Mouse (Mus musculus) kidney, postnatal 4 days (tissue): ENCODE measurements at regions not wholly inside any gene's neighbourhood (a gene's known extent, or its start where the extent isn't known, plus 50 kb on each side); places are given as distances from the start of the nearest gene placed in this dataset.
A peak's percentile ranks its signal among the peaks of the same experiment; 100 is the strongest.

ENCODE experiments used
- DNase-seq, 2 experiments: peaks; one replicate each; pipeline ENCODE4 v3.0.0; 2021; ENCODE audit warnings: mixed read lengths in 2 of 2

GRCm38 (mm10) chr13:116243272-116243784, 66.2 kb downstream of the Isl1 start:
- DNase-seq = no peak

GRCm38 (mm10) chr13:116215101-116215500, 94.4 kb downstream of the Isl1 start:
- no peak for DNase-seq

GRCm38 (mm10) chr13:116213843-116214829, 95.4 kb downstream of the Isl1 start:
- no peak for DNase-seq

DNA sequence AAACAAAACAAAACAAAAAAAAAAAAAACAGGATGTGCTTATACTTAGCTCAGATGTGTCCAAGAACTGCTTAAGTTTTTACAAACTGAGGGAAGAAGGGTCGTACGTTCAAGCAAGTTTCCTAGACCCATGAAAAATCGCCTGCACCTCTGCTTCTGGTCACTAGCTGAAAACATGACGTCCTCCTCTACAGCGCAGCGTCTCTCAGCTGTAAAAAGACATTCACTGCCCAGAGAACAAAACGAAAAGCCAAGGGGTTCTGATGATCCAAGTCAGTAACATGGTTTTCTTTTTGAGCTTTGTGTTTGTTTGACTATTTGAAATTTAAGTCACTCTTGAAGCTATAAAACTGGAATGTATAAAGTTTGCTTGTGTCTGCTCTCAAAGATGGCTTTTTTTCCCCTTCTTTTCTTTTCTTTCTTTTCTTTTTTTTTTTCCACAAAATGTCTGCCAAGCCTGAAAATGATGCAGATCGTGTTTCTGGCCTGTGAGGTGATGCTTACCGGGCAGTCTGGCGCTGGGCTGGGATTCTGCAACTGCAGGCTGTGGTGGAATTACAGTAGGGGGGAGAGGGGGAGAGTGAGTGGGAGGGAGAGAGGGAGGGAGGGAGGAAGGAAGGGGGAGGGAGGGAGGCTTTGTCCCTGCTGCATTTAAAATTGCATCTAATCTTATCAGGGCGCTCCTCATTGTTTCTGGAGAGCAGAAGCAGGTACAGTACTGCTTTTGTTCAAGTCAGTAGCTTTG, 108.1 kb downstream of the Isl1 start:
- peak; percentile 14 to 45 for DNase-seq

DNA sequence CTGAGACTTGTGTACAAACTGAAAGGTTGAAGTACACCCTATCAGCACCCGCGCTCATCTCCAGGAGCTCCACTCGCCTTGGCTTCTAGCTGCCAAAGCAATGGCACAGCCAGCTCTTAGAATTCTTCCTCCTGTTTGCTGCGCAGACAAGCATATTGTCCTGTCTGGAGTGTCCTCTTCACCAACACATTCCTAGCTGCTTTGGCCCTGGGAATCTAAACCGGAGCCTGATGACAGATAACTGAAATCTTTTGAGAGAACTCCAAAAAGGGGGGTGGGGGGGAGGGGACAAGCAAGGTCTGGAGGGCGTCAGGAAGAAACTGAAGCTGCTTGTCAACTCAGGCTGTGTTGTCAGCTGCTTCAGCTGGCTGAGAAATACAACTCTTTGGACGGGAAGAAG, 122.4 kb downstream of the Isl1 start:
- DNase-seq = no peak

GRCm38 (mm10) chr13:116177781-116178180, 131.7 kb downstream of the Isl1 start:
- no peak for DNase-seq

DNA sequence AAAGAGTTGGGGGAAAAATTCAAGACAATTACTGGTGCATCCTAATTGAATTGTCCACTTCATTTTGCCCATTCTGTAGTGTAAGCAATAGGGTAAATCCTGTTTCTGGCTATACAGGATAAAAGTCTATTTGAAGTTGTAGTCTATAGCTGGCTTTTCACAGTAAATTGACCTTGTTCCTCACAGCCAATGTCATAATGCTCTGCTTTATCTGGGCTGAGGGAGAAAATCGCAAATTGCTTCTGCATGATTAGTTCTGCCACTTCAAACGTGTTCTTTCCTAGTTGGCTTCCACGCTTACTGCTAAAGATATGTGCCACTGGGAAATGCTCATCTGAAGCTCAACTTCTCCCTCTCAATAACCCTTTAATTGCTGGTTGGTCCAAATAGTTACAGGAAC, 134.5 kb downstream of the Isl1 start:
- DNase-seq = no peak

GRCm38 (mm10) chr13:116173866-116174265, 135.6 kb downstream of the Isl1 start:
- no peak for DNase-seq

- no peak for DNase-seq
These were observed 166.5 kb downstream of the Isl1 start for GRCm38 (mm10) chr13:116143022-116143421.

DNA sequence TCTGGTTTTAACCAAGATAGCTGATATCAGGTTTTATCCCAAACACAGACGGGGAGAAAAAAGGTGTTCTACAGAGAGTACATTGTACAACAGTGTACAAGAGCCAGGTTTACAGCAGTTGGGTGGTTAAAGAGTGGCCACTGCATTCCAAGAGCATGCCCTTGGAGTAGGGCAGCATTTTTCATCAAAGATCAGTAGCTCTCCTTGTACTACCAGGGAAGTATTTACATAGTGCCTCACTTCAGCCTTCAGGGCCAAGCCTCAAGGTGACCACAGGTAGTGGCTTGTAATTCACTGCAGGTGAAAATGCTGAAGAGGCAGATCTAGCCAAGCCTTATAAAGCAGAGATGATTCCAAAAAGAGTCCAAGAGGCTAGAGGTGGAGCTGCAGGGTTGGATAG, 190.8 kb downstream of the Isl1 start:
- DNase-seq = no peak

GRCm38 (mm10) chr13:116111032-116111808, 198.3 kb downstream of the Isl1 start:
- DNase-seq = no peak

- no peak for DNase-seq
These were observed 198.9 kb downstream of the Isl1 start for GRCm38 (mm10) chr13:116110578-116110977.

- DNase-seq = no peak
These were observed 221.8 kb downstream of the Isl1 start for GRCm38 (mm10) chr13:116087541-116088308.

DNA sequence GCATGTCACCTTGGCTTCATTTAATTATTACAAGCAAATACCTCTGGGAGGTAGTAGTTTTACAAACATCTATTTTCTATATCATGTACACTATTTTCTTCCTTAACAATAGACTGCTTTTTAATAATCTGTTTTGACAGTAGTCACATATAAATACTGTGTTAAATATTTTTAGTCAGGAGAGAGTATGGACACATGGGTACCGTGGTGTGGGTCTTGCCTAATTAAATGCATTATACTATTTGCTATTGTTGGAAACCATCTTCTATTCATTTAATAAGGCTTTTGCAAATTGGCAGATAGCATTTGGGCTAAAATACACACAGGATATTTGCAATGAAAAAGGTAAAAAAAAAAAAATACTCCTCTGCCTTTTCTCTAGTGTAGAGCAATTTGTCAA, 222.3 kb downstream of the Isl1 start:
- DNase-seq = no peak

DNA sequence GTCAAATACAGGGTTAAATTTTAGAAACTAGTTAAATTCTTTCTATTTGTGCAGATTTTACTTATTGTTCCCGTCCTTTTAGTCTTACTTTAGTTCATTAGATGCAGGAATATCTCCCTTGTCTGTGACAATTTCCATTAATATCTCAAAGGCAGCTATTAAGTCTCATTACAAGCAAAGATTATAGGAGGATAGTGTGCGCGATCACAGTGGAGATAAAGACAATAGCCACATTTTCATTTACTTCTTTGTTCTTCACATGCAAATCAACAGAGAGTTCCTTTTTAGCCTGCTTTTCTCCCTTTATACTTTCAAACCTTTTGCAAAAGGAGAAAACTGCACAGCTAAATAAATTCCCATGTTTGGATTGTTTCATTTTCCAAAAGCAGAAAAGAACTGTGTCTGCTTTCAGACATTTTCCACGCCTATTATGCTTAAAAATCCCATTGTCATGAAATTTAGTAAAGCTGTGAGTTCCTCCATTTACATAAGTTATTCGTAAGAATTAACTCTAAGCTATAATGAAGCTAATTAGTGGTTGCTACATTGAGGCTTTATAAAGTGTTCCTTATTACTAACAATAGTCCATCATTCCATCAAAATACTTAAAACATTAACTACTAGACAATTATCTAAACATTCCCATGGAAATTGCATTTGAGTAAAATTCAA, 252.4 kb downstream of the Isl1 start:
- no peak for DNase-seq

GRCm38 (mm10) chr13:116056112-116056652, 253.3 kb downstream of the Isl1 start:
- no peak for DNase-seq

- DNase-seq = peak in 1 of 2 experiments; percentile 1
These were observed 273.3 kb downstream of the Isl1 start for GRCm38 (mm10) chr13:116036166-116036565.

- no peak for DNase-seq
These were observed 279.3 kb downstream of the Isl1 start for GRCm38 (mm10) chr13:116030152-116030720.

- no peak for DNase-seq
These were observed 280.9 kb downstream of the Isl1 start for GRCm38 (mm10) chr13:116028583-116028982.

- DNase-seq = no peak
These were observed 282.3 kb downstream of the Isl1 start for GRCm38 (mm10) chr13:116027147-116027546.

GRCm38 (mm10) chr13:116017886-116018285, 291.6 kb downstream of the Isl1 start:
- DNase-seq = no peak
